Mouse (Mus musculus) left cerebral cortex, adult 2 months (tissue): ENCODE measurements around the gene Pold3. TPM values are rescaled to one million over a fixed set of nuclear protein-coding genes. Genes with fewer than 3 reads are reported as not detected.
"Not testable (repeated sequence)": the region's sequence is repeated elsewhere in the genome, so short reads cannot be mapped to it uniquely, and the experiment has no call there.

Experiments
- DNase-seq, 2 experiments: peaks; one replicate each; pipeline ENCODE4 v3.0.0; 2021 to 2022; ENCODE audit warnings: low spot score in 2 of 2, mixed read lengths in 1 of 2; ENCODE audit errors: extremely low spot score in 1 of 2
- H3K27ac ChIP-seq: fragments of 200-600 bp; 2 replicates; pipeline ENCODE4 v1.8.1; 2022
- H3K4me3 ChIP-seq: fragments of 200-600 bp; 2 replicates; pipeline ENCODE4 v1.8.1; 2022
- CTCF ChIP-seq: fragments of 200-600 bp; IDR thresholded peaks from 2 replicates; pipeline ENCODE4 v1.8.1; 2022; ENCODE audit warnings: antibody characterized with exemption, mild to moderate bottlenecking, moderate library complexity
- intact Hi-C: fragments of 180-260 bp; cut with DNase I; formaldehyde crosslinking; loops from one replicate; pipeline ENCODE4 v1.15.1; 2025
- total RNA-seq, 2 experiments: library from RNA; stranded (reverse); gene quantifications; 2 replicates each; pipeline ENCODE4 v1.2.3; 2021

Pold3 gene
- total RNA-seq, 2 experiments from 2014 or later, result 34.0 to 37.3 TPM

- intact Hi-C loops, result loop anchor here (5.0 kb wide), 1 partner anchor 177 kb away; no protein-coding TSS in a partner anchor
- DNase-seq, result no peak
- H3K27ac ChIP-seq, result no peak overlapping the region
- TF ChIP-seq CTCF, result no peak
- no peak overlapping the region for H3K4me3 ChIP-seq
Measured at GRCm38 (mm10) chr7:100104677-100105076, 16.7 kb downstream of the Pold3 start.

- no peak for DNase-seq
- no peak overlapping the region for H3K4me3 ChIP-seq
- no peak overlapping the region for H3K27ac ChIP-seq
- TF ChIP-seq CTCF, result no peak
- intact Hi-C loops, result no loop called here
Measured at GRCm38 (mm10) chr7:100100031-100100595, 21.3 kb downstream of the Pold3 start.

GRCm38 (mm10) chr7:100086891-100087290, 34.5 kb downstream of the Pold3 start:
- intact Hi-C loops, result no loop called here
- no peak overlapping the region for H3K4me3 ChIP-seq
- TF ChIP-seq CTCF, result no peak
- DNase-seq, result no peak
- peak overlapping the region; percentile 34; the same call in 1 of the 2 replicates for H3K27ac ChIP-seq

- H3K27ac ChIP-seq, result no peak overlapping the region
- intact Hi-C loops, result no loop called here
- no peak for TF ChIP-seq CTCF
- no peak overlapping the region for H3K4me3 ChIP-seq
- no peak for DNase-seq
Measured at GRCm38 (mm10) chr7:100086159-100086755, 35.1 kb downstream of the Pold3 start.

GRCm38 (mm10) chr7:100083812-100084211, 37.6 kb downstream of the Pold3 start:
- H3K27ac ChIP-seq, result no peak overlapping the region
- H3K4me3 ChIP-seq, result no peak overlapping the region
- intact Hi-C loops, result no loop called here
- DNase-seq, result no peak
- TF ChIP-seq CTCF, result no peak; the same call in 1 of the 2 replicates

- no peak for TF ChIP-seq CTCF
- H3K27ac ChIP-seq, result no peak overlapping the region
- H3K4me3 ChIP-seq, result no peak overlapping the region
- DNase-seq, result no peak
- intact Hi-C loops, result no loop called here
Measured at GRCm38 (mm10) chr7:100082836-100083235, 38.5 kb downstream of the Pold3 start.

GRCm38 (mm10) chr7:100080087-100080781, 41.1 kb downstream of the Pold3 start:
- no peak for DNase-seq
- intact Hi-C loops, result no loop called here
- no peak overlapping the region for H3K27ac ChIP-seq

GRCm38 (mm10) chr7:100077071-100077470, 44.3 kb downstream of the Pold3 start:
- H3K4me3 ChIP-seq, result no peak overlapping the region
- intact Hi-C loops, result no loop called here
- no peak for TF ChIP-seq CTCF
- no peak for DNase-seq
- no peak overlapping the region for H3K27ac ChIP-seq

More at GRCm38 (mm10) chr7:100080087-100080781, 41.1 kb downstream of the Pold3 start:
- TF ChIP-seq CTCF, result no peak
- no peak overlapping the region for H3K4me3 ChIP-seq

GRCm38 (mm10) chr7:100076296-100076695, 45.1 kb downstream of the Pold3 start:
- H3K4me3 ChIP-seq, result no peak overlapping the region
- H3K27ac ChIP-seq, result no peak overlapping the region
- no peak for TF ChIP-seq CTCF
- intact Hi-C loops, result no loop called here
- DNase-seq, result no peak

GRCm38 (mm10) chr7:100073959-100074358, 47.4 kb downstream of the Pold3 start:
- Histone ChIP-seq H3K27ac (no peak overlapping the region), H3K4me3 (no peak overlapping the region)
- intact Hi-C loops, result no loop called here
- DNase-seq, result no peak
- no peak for TF ChIP-seq CTCF

- H3K27ac ChIP-seq, H3K4me3 ChIP-seq, DNase-seq, intact Hi-C loops: not testable (repeated sequence)
Measured at GRCm38 (mm10) chr7:100052991-100053390, 68.4 kb downstream of the Pold3 start.

- Histone ChIP-seq H3K27ac (no peak overlapping the region), H3K4me3 (no peak overlapping the region)
- DNase-seq, result no peak
- intact Hi-C loops, result no loop called here
- no peak for TF ChIP-seq CTCF
Measured at GRCm38 (mm10) chr7:100051904-100052303, 69.5 kb downstream of the Pold3 start.
